Mouse (Mus musculus): ENCODE measurements around the gene Coq4.

The Coq4 gene

DNA sequence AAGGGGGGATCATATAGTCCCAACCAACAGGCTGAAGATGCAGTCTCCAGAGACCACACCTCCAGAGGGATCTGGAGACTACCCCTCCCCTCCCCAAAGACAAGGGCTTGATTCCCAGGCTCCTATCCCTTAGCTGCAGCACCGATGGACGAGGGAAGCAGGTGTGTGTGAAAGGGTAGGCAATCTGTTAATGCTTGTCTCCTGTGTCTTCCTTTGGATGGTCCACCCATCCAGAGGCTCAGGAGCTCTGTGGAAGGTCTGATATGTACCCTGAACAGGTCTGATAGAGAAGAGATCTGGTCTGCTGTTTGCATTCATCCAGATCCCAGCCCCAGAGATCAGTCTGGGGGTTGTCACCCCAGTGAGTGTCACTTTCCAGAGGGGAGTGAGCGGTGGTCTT lies 59.6 kb downstream of the Coq4 start:
- no peak for DNase-seq
